ENCODE assay signal across 18 mouse cellular contexts in the genomic region with DNA sequence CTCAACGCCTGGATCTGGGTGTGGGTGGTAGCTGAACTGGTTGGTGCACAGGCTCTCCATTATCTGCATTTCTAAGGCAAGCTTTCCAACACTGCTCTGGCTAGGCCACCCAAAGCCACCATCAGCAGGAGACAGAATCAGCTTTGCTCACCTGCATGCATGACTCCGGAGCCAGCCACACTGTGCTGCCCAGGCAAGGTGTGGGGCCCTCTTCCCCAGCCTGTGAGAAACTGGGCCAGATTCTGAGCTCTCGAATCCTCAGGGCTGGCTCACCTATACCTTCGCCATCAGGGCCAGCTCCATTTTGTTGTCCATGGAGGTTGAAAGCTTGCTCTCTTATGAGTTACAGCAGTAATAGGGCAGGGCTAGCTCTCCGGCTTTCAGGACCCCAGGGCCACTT.
"Had no signal": no experiment of that assay in that cellular context is flagged by ENCODE, and none has a peak within 500 bp of the region (broad histone marks: within the 10 kb centered on the region; RNA-seq: fewer than 3 reads in every experiment).

No protein-coding gene starts in this region.

- H3K27ac ChIP-seq: kidney, embryonic 15.5 days; left cerebral cortex, adult 2 months; liver, embryonic 13.5 days; neural tube, embryonic 13.5 days; stomach, embryonic 15.5 days had no signal

- H3K4me3 ChIP-seq: kidney, embryonic 15.5 days; left cerebral cortex, adult 2 months; liver, embryonic 13.5 days; myocyte; neural tube, embryonic 13.5 days; stomach, embryonic 15.5 days had no signal

- DNase-seq: kidney, adult 11 months; kidney, adult 8-10 months; kidney, postnatal 10 days; kidney, postnatal 36 days; layer of hippocampus, postnatal 36 days; liver, embryonic 13.5 days; lung, adult 2 months; lung, postnatal 14 days; lung, postnatal 4 days; retina, postnatal 1 day; right cerebral cortex, postnatal 25 days; spleen, adult 18-20 months; thymus, postnatal 25 days had no signal

- H3K27me3 ChIP-seq: kidney, embryonic 15.5 days; liver, embryonic 13.5 days; neural tube, embryonic 13.5 days; stomach, embryonic 15.5 days had no signal

- H3K9ac ChIP-seq: kidney, embryonic 15.5 days; liver, embryonic 13.5 days; neural tube, embryonic 13.5 days; stomach, embryonic 15.5 days had no signal

- H3K9me3 ChIP-seq: kidney, embryonic 15.5 days; liver, embryonic 13.5 days; neural tube, embryonic 13.5 days; stomach, embryonic 15.5 days had no signal

- H3K4me1 ChIP-seq: kidney, embryonic 15.5 days; liver, embryonic 13.5 days; neural tube, embryonic 13.5 days; stomach, embryonic 15.5 days had no signal

- H3K36me3 ChIP-seq: kidney, embryonic 15.5 days; liver, embryonic 13.5 days; neural tube, embryonic 13.5 days; stomach, embryonic 15.5 days had no signal

- H3K4me2 ChIP-seq: kidney, embryonic 15.5 days; liver, embryonic 13.5 days; neural tube, embryonic 13.5 days; stomach, embryonic 15.5 days had no signal
